Mouse (Mus musculus): ENCODE measurements at regions not wholly inside any gene's neighbourhood (a gene's known extent, or its start where the extent isn't known, plus 50 kb on each side); places are given as distances from the start of the nearest gene placed in this dataset.

DNA sequence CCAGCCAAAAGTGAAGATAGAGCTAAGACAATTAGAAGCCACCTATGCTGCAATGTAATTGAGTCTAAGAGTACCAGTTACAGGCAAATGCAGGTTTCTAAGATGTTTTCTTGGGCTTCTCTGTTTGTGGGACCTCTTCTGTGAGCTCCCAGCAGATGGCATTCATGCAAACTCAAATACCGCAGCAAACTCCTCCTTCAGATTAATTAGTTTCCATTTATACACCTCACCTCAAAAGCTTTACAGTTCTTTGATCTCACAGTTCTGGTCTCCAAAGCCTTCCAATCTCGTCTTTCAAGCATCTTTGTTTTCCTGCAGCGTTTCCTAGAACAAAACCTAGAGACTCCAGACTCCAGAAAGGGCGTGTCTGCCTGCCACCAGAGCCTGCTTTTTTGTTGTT, 340.6 kb upstream of the Myt1l start:
- Histone ChIP-seq H3K36me3 (ENCODE audit: control insufficient read depth, insufficient read depth, low read length) (no peaks in the 10 kb centered on the region), H3K27me3 (replicated peaks; ENCODE audit: control insufficient read depth, insufficient read depth, low read length) (no peaks in the 10 kb centered on the region), H3K4me3 (ENCODE audit: insufficient read depth, low read depth, low read length) (no peak overlapping the region), H3K27ac (ENCODE audit: insufficient read depth, low read depth, low read length) (no peak overlapping the region), H3K4me1 (ENCODE audit: control insufficient read depth, insufficient read depth, low read length) (no peaks in the 10 kb centered on the region)
- TF ChIP-seq CTCF (conservative IDR thresholded peaks at IDR 0.05; ENCODE audit: insufficient read depth, insufficient read length, low read depth, low read length) (no peak), POLR2A (IDR thresholded peaks at IDR 0.05; ENCODE audit: low read depth, low read length) (no peak)
- no peak for DNase-seq
- WGBS = 49% methylated on average over 4 of the region's 4 CpGs

DNA sequence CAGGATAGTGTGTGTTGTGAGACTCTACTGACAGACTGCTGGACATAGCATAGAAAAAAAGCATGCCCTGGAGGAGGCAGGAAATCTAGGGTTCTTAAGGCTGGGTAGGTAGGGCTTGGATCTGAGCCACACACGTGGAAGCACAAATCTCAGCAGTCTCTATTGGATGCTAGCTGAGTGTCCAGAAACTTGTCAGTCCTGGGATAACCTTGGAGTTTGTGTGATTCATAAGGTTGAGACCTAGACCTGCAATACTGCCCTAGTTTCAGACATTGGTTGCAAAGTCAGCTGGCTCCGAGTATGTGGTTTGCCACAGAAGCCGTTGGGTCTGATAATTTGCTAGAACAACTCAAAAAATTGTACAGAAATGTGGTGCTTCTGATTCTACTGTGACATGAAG, 335.8 kb upstream of the Myt1l start:
- Histone ChIP-seq H3K36me3 (ENCODE audit: control insufficient read depth, insufficient read depth, low read length) (no peaks in the 10 kb centered on the region), H3K4me1 (ENCODE audit: control insufficient read depth, insufficient read depth, low read length) (no peaks in the 10 kb centered on the region), H3K27me3 (replicated peaks; ENCODE audit: control insufficient read depth, insufficient read depth, low read length) (no peaks in the 10 kb centered on the region), H3K27ac (ENCODE audit: insufficient read depth, low read depth, low read length) (no peak overlapping the region), H3K4me3 (ENCODE audit: insufficient read depth, low read depth, low read length) (no peak overlapping the region)
- TF ChIP-seq POLR2A (IDR thresholded peaks at IDR 0.05; ENCODE audit: low read depth, low read length) = no peak
- no peak for TF ChIP-seq CTCF (conservative IDR thresholded peaks at IDR 0.05; ENCODE audit: insufficient read depth, insufficient read length, low read depth, low read length)
- no peak for DNase-seq
- 80% methylated on average over 3 of the region's 3 CpGs for WGBS

DNA sequence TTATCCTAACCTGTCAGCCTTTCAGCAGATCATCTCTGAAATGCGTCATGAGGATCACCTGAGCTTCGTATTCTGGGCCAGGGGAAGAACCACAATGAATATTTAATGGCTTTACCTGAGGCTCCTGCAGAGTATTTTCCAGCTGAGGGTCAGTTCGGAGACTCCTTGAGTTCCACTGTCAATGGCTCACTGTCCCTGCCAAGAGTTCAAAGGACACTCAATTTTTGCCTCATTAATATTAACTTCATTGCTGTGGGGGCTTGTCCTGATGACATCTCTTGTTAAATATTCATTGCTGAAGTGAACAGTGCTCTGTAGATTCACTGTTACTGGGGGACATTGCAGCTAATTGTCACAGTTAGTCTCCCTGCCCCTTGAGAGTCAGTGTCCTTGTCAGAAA, 316.2 kb upstream of the Myt1l start:
- no peak overlapping the region for H3K27ac ChIP-seq (ENCODE audit: insufficient read depth, low read depth, low read length)
- H3K4me3 ChIP-seq (ENCODE audit: insufficient read depth, low read depth, low read length) = no peak overlapping the region
- H3K36me3 ChIP-seq (ENCODE audit: control insufficient read depth, insufficient read depth, low read length) = no peaks in the 10 kb centered on the region
- DNase-seq = peak; percentile 79
- no peaks in the 10 kb centered on the region for H3K27me3 ChIP-seq (replicated peaks; ENCODE audit: control insufficient read depth, insufficient read depth, low read length)
- WGBS = 46% methylated on average over 3 of the region's 3 CpGs
- H3K4me1 ChIP-seq (ENCODE audit: control insufficient read depth, insufficient read depth, low read length) = no peaks in the 10 kb centered on the region; the same call in 1 of the 2 replicates
- TF ChIP-seq CTCF (conservative IDR thresholded peaks at IDR 0.05; ENCODE audit: insufficient read depth, insufficient read length, low read depth, low read length) (no peak), POLR2A (IDR thresholded peaks at IDR 0.05; ENCODE audit: low read depth, low read length) (no peak)

DNA sequence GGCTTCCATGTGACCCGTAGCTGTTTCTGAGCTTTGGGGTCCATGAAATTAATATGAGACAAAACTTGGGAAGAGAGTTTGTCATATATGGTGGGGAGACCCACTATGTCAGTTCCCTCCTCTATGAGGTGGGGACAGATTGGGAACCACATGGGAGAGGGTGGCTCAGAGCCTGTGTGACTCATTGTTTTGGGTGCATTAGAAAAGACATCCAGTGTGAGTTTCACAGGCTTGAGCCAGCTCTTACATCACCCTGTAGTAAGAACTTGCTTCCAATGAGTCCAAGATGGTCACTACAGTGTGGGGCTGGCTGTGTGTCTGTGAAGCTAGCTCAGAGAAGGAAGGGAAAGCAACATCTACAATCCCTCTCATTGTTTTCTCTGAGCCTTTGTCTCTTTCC, 314.6 kb upstream of the Myt1l start:
- Histone ChIP-seq H3K4me3 (ENCODE audit: insufficient read depth, low read depth, low read length) (no peak overlapping the region), H3K4me1 (ENCODE audit: control insufficient read depth, insufficient read depth, low read length) (no peaks in the 10 kb centered on the region; the same call in 1 of the 2 replicates), H3K27me3 (replicated peaks; ENCODE audit: control insufficient read depth, insufficient read depth, low read length) (no peaks in the 10 kb centered on the region), H3K27ac (ENCODE audit: insufficient read depth, low read depth, low read length) (no peak overlapping the region), H3K36me3 (ENCODE audit: control insufficient read depth, insufficient read depth, low read length) (no peaks in the 10 kb centered on the region)
- DNase-seq = no peak
- WGBS = 93% methylated on average over 1 of the region's 1 CpGs
- no peak for TF ChIP-seq POLR2A (IDR thresholded peaks at IDR 0.05; ENCODE audit: low read depth, low read length)
- TF ChIP-seq CTCF (conservative IDR thresholded peaks at IDR 0.05; ENCODE audit: insufficient read depth, insufficient read length, low read depth, low read length) = no peak

DNA sequence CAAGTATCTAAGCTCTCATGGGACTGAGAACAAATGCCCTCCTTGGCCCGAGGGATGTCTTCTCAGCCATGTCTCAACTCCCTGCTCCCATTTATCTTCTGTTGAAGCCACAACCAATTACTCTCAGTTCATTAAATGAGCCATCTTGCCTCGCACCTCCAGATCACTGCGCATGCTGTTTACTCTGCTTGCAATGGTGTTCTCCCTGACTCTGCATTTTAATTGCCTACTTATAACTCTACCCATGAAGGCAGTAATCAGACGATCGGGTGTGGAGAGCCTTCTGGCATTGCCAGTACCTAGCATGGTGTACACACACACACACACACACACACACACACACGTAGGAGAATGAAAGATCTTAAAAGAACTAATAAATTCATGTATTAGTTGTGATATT, 306.1 kb upstream of the Myt1l start:
- no peak for DNase-seq
- Histone ChIP-seq H3K27me3 (replicated peaks; ENCODE audit: control insufficient read depth, insufficient read depth, low read length) (no peaks in the 10 kb centered on the region), H3K4me1 (ENCODE audit: control insufficient read depth, insufficient read depth, low read length) (no peaks in the 10 kb centered on the region; the same call in 1 of the 2 replicates), H3K27ac (ENCODE audit: insufficient read depth, low read depth, low read length) (no peak overlapping the region), H3K4me3 (ENCODE audit: insufficient read depth, low read depth, low read length) (no peak overlapping the region), H3K36me3 (ENCODE audit: control insufficient read depth, insufficient read depth, low read length) (no peaks in the 10 kb centered on the region)
- 63% methylated on average over 6 of the region's 6 CpGs for WGBS
- TF ChIP-seq CTCF (conservative IDR thresholded peaks at IDR 0.05; ENCODE audit: insufficient read depth, insufficient read length, low read depth, low read length) (no peak), POLR2A (IDR thresholded peaks at IDR 0.05; ENCODE audit: low read depth, low read length) (no peak)

DNA sequence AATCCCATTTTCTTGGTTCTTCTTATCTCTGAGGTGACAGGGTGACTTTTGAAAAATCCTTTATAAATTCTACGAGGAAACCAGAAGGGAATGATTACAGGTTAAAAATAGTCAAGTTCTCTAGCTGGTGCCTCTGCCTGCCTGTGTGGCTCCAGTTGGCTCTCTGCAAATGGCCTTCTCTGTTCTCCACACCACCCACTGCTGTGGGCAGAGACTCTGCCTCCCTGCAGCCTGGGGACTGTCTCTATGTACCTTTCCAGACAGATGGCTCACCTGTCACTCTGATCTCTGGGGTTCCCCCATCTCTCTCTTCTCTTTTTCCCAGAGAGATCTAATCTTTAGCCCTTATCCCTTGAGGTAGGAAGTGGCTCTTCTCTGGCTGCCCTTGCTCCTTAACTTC, 302.2 kb upstream of the Myt1l start:
- 62% methylated on average over 1 of the region's 1 CpGs for WGBS
- Histone ChIP-seq H3K27ac (ENCODE audit: insufficient read depth, low read depth, low read length) (no peak overlapping the region), H3K4me3 (ENCODE audit: insufficient read depth, low read depth, low read length) (no peak overlapping the region), H3K4me1 (ENCODE audit: control insufficient read depth, insufficient read depth, low read length) (no peaks in the 10 kb centered on the region; the same call in 1 of the 2 replicates), H3K36me3 (ENCODE audit: control insufficient read depth, insufficient read depth, low read length) (no peaks in the 10 kb centered on the region), H3K27me3 (replicated peaks; ENCODE audit: control insufficient read depth, insufficient read depth, low read length) (no peaks in the 10 kb centered on the region)
- TF ChIP-seq POLR2A (IDR thresholded peaks at IDR 0.05; ENCODE audit: low read depth, low read length) = no peak
- DNase-seq = no peak

DNA sequence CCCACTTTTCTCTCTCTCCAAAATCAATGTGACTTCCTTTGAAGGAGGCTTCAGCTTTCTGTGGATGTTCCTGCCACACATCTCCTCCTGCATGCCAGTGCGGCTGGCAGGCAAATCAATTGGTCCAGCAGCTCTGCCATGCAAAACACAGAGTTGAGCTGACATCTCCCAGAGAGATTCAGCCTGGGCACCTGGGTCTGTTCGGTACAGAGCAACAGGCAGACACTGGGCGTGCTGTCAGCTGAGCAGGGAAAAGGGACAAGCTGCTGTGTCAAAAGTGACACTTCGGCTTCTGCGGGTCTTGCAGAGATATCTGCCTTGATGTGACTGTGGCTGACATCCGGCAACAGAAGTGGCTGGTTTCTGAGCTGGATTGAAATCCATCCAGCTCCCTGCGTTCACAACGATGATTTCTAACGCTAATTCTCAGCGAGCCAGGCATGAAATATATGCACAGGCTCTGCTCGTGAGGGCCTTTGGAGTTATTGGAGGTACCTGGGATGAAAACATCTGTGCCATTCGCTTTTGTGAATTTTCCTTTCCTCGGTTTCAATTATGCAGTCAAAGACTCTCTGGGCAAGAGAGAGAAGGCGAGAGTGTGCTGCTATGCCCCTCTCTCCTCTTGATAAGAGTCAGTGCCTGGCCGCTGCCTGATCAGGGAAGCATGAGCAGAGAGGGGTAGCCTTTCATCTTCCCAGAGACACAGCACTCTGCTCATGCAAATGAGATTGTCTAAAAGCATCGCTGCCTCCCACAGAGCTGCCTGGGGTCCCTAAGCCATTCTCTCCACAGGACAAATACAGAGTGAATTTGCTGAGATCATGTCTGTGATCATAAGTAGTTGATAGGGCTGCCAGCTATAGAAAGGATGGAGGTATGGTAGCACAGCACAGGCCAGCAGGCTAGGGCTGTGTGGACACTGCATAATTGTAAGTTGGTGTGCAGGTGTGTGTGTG, 295.4 kb upstream of the Myt1l start:
- no peak for DNase-seq
- WGBS = 22% methylated on average over 16 of the region's 16 CpGs
- TF ChIP-seq CTCF (conservative IDR thresholded peaks at IDR 0.05; ENCODE audit: insufficient read depth, insufficient read length, low read depth, low read length) (no peak), POLR2A (IDR thresholded peaks at IDR 0.05; ENCODE audit: low read depth, low read length) (no peak)
- no peaks in the 10 kb centered on the region for H3K4me1 ChIP-seq (ENCODE audit: control insufficient read depth, insufficient read depth, low read length)
- H3K36me3 ChIP-seq (ENCODE audit: control insufficient read depth, insufficient read depth, low read length) = no peaks in the 10 kb centered on the region
- no peak overlapping the region for H3K27ac ChIP-seq (ENCODE audit: insufficient read depth, low read depth, low read length)
- no peak overlapping the region for H3K4me3 ChIP-seq (ENCODE audit: insufficient read depth, low read depth, low read length)
- no peaks in the 10 kb centered on the region for H3K27me3 ChIP-seq (replicated peaks; ENCODE audit: control insufficient read depth, insufficient read depth, low read length)

Data from kidney, adult 2 months (tissue).